Mouse (Mus musculus) cerebellum, postnatal 25 days (tissue): ENCODE data around the gene Mad2l1bp.
A peak's percentile ranks its signal among the peaks of the same experiment; 100 is the strongest.

ENCODE experiments used
- DNase-seq, 2 experiments: peaks; one replicate each; pipeline ENCODE4 v3.0.0; 2021; ENCODE audit warnings: mixed read lengths in 2 of 2

Gene Mad2l1bp

GRCm38 (mm10) chr17:46108286-46108685 is 45.1 kb downstream of the Mad2l1bp start:
- DNase-seq, result no peak

GRCm38 (mm10) chr17:46104487-46104886 is 48.9 kb downstream of the Mad2l1bp start:
- DNase-seq, result peak; percentile 18 to 20

GRCm38 (mm10) chr17:46102608-46103159 is 50.7 kb downstream of the Mad2l1bp start:
- no peak for DNase-seq

- DNase-seq, result no peak
Measured at GRCm38 (mm10) chr17:46101906-46102305, 51.4 kb downstream of the Mad2l1bp start.

DNA sequence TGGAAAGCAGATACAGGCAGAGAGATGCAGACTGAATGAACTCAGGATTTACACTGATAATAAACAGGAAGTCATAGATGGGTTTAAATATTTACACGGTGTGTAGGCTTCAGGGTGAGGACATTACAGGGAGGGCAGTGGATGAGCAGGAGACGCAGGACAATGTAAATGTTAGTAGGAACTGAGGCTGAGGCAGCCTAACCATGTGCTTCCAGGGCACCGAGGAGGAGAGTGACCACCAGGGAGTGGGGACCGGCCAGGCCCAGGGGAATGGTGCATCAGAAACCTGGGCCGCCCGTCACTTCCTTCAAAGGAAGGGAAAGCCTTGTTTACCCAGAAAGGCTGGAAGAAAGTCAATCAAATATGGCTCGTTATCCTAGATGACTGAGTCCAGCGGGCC is 54.8 kb downstream of the Mad2l1bp start:
- no peak for DNase-seq
